Mouse (Mus musculus) megakaryocyte, embryonic 14.5 days (primary cell): ENCODE data around the gene Sirpb1c.

Experiments used
- FLI1 ChIP-seq: IDR thresholded peaks from 2 replicates; pipeline ENCODE4 v1.6.1; 2012; ENCODE audit warnings: low read length, inconsistent platforms, mixed read lengths
- GATA1 ChIP-seq: IDR thresholded peaks from 3 replicates; pipeline ENCODE4 v1.6.1; 2012; ENCODE audit warnings: mixed read lengths, low read length, inconsistent platforms, borderline replicate concordance

DNA sequence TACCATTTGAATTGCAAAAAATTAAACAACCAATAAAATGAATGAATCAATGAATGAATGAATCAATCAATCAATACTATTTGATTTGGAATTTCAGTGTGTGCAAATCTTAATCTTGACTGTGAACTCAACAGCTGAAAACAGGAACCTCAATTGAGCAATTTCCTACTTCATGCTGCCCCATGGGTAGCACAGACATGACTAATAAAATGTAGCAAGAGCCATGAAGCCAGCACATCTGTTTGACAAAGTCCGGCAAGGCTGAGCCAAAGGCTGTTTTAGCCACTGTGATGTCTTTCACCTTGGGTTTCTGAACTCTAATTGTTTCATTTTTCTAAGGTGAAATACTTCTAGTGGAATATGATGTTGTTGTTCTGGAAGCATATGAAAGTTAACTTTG is 1.6 kb upstream of the Sirpb1c start:
- TF ChIP-seq GATA1 (no peak), FLI1 (no peak)
